Mouse (Mus musculus): Measurements from ENCODE around the gene Scarf1.

DNA sequence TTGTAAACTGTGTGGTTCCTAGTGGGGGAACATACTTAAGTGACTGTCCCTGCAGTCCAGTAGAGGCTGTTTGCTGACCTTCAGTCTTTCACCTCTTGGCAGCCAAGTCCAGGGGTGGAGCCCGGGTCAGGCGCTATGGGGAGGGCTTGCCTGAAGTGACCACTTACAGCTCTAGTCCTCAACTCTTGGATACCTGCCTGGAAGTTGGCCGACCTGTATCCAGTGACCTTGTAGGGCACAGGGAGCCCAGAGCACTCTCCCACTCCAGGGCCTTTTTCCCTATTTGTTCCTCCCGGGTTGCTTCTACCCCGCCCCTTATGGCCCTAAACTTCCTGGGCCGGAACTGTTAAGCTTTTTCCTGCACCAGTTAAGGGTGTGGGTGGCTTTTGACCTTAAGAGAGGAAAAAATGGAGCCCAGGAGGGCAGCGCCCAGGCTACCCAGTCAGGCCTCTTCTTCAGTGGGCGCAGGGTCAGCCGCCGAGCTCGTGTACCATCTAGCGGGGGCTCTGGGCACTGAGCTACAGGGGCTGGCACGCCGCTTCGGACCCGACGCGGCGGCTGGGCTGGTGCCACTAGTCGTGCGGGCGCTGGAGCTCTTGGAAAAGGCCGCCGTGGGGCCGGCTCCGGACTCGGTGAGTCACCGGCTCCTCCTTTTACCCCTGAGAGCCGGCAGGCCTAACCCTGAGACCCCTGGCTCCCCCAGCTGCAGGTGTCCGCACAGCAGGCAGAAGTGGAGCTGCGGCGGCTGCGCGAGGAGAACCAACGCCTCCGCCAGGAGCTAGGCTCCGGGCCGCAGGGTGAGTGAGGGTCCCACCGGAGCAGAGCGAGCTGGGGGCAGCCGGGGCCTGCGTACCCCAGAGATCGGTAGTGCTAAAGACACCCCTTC lies 3.4 kb upstream of the Scarf1 start, which contains the start of gene Rilp:
- TF ChIP-seq CTCF (IDR thresholded peaks at IDR 0.05; ENCODE audit: borderline replicate concordance, insufficient read depth, low read depth, low read length) (no peak), POLR2A (IDR thresholded peaks at IDR 0.05; ENCODE audit: borderline replicate concordance, insufficient read depth, low read length) (no peak)

Data from cerebellum, adult 2 months (tissue).